Mouse (Mus musculus): ENCODE results near the gene Otud7a. TPM values are rescaled to one million over a fixed set of nuclear protein-coding genes. Genes with fewer than 3 reads are reported as not detected.

The Otud7a gene
- polyA plus RNA-seq (2012; fragmentation: generic; extraction: Trizol): 0.82 TPM

DNA sequence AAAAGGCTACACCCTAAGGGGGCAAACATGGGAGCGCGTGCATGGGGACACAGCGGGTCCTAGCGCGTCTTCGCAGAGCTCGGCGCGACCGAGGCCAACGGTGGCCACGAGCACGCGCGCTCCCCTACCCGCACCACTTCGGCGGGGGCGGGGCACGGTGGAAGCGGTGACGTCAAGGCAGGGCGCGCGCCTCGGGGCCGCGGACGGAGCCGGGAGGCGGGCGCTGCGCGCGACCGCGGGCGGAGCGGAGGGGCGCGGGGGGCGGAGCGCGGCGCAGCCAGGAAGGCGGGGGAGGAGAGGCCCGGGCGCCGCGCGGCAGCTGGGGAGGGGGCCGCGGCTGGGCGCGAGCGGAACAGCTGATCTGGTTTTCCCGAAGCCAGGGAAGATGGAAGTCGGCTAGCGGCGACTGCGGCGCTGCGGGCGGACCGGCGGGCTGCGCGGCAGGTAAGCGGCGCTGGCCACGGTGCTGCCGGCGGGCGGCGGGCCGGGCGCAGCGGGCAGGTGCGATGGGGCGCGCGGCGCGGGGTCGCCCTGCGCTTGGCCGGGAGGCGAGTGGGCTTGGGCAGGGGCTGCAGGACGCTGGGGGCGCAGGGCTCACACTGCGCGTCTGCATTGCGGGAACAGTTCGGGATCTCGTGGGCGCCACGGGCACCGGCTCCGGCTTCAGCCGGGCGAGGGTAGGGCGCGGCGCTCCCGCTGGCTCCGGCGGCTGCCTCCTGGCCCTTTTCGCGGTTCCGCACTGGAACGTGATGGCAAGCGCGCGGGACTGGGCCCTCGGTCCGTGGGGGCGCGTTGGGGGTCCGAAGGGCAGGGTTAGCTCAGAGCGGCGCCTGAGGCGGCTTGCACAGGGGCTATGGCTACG lies at the start of gene Otud7a:
Otud7a (plus strand) TSS at position 268 of the 862 bp plus-strand sequence.
- Histone ChIP-seq H3K36me3 (ENCODE audit: control insufficient read depth, insufficient read depth) (no peaks in the 10 kb centered on the region), H3K4me3 (no peak within 1 kb of the TSS), H3K79me2 (ENCODE audit: control insufficient read depth, insufficient read depth) (no peaks in the 10 kb centered on the region), H3K27me3 (ENCODE audit: control insufficient read depth, insufficient read depth, insufficient read length) (no peaks in the 10 kb centered on the region), H3K4me2 (ENCODE audit: low read depth) (no peak within 1 kb of the TSS), H3ac (ENCODE audit: control insufficient read depth, insufficient read length) (no peak within 1 kb of the TSS)
- TF ChIP-seq SRF (IDR thresholded peaks at IDR 0.05; ENCODE audit: control insufficient read depth, insufficient read length, low read depth) (no peak), USF1 (IDR thresholded peaks at IDR 0.05; ENCODE audit: low read depth) (no peak), MAX (IDR thresholded peaks at IDR 0.05; ENCODE audit: low read depth) (no peak), E2F4 (IDR thresholded peaks at IDR 0.05; ENCODE audit: insufficient read depth) (no peak)

DNA sequence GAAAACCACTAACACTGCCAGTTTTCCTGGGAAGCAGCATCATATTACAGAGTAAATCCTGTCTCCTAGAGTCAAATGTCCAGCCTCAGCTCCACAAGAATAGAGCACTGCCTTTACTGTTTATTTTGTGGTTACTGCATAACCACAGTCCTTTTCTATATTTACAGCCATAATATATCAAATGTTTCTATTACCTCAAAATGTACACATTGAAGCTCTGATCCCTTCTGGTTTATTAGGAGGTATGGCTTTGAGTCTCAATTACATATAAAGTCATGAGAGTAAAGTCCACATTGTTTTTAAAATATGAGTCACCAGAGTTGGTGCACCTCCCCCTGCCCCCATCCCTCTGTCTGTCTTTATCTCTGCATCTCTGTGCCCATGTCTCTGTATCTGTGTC lies 38.6 kb upstream of the Otud7a start:
- Histone ChIP-seq H3K27me3 (ENCODE audit: control insufficient read depth, insufficient read depth, insufficient read length) (no peaks in the 10 kb centered on the region), H3K4me2 (ENCODE audit: low read depth) (no peak overlapping the region), H3ac (ENCODE audit: control insufficient read depth, insufficient read length) (no peak overlapping the region), H3K4me3 (no peak overlapping the region), H3K36me3 (ENCODE audit: control insufficient read depth, insufficient read depth) (no peaks in the 10 kb centered on the region), H3K79me2 (ENCODE audit: control insufficient read depth, insufficient read depth) (no peaks in the 10 kb centered on the region)
- TF ChIP-seq MYOD1 (IDR thresholded peaks at IDR 0.05; ENCODE audit: control insufficient read depth in 1 of 3, insufficient read length in 2 of 3, low read depth in 2 of 3): no peak
- TF ChIP-seq TCF12 (IDR thresholded peaks at IDR 0.05; ENCODE audit: insufficient read depth, poor library complexity, severe bottlenecking): no peak
- TF ChIP-seq MYOG (IDR thresholded peaks at IDR 0.05; ENCODE audit: control insufficient read depth in 1 of 3, insufficient read depth in 1 of 3, insufficient read length in 2 of 3, low read depth in 2 of 3): no peak
- no peak for TF ChIP-seq REST (IDR thresholded peaks at IDR 0.05; ENCODE audit: insufficient read depth, insufficient read length)
- TF ChIP-seq CEBPB (IDR thresholded peaks at IDR 0.05; ENCODE audit: insufficient read depth, poor library complexity, severe bottlenecking): no peak
- no peak for TF ChIP-seq POLR2A (IDR thresholded peaks at IDR 0.05; ENCODE audit: insufficient read length, low read depth)
- no peak for TF ChIP-seq POLR2AphosphoS2 (IDR thresholded peaks at IDR 0.05; ENCODE audit: insufficient read length, low read depth)
- no peak for TF ChIP-seq MAX (IDR thresholded peaks at IDR 0.05; ENCODE audit: low read depth)
- TF ChIP-seq USF1 (IDR thresholded peaks at IDR 0.05; ENCODE audit: low read depth): no peak
- no peak for TF ChIP-seq E2F4 (IDR thresholded peaks at IDR 0.05; ENCODE audit: insufficient read depth)
- TF ChIP-seq SRF (IDR thresholded peaks at IDR 0.05; ENCODE audit: control insufficient read depth, insufficient read length, low read depth): no peak
- TF ChIP-seq TCF3 (IDR thresholded peaks at IDR 0.05; ENCODE audit: insufficient read length, low read depth): no peak

DNA sequence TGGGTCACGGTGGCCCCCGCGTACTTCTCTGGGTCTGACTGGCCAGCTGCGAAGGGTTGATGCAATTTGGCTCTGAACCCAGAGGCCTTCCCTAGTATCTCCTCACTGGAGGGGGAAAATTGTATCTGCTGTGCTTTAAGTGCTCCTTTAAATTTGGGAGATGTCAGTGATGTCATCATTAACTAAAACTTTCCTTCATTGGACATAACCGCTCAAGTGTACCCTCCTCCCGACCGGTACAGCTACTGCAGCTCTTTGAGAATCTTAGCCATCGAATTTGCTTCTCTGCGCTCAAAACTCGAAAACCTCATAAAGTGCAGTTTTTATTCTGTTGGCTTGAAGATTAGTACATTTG lies 772 bp downstream of the Otud7a start:
- Histone ChIP-seq H3K4me3 (no peak overlapping the region), H3K36me3 (ENCODE audit: control insufficient read depth, insufficient read depth) (no peaks in the 10 kb centered on the region), H3K4me2 (ENCODE audit: low read depth) (no peak overlapping the region), H3K79me2 (ENCODE audit: control insufficient read depth, insufficient read depth) (no peaks in the 10 kb centered on the region), H3K27me3 (ENCODE audit: control insufficient read depth, insufficient read depth, insufficient read length) (no peaks in the 10 kb centered on the region), H3ac (ENCODE audit: control insufficient read depth, insufficient read length) (no peak overlapping the region)
- TF ChIP-seq TCF3 (IDR thresholded peaks at IDR 0.05; ENCODE audit: insufficient read length, low read depth): no peak
- TF ChIP-seq MAX (IDR thresholded peaks at IDR 0.05; ENCODE audit: low read depth): no peak
- TF ChIP-seq MYOG (IDR thresholded peaks at IDR 0.05; ENCODE audit: control insufficient read depth in 1 of 3, insufficient read depth in 1 of 3, insufficient read length in 2 of 3, low read depth in 2 of 3): no peak

GRCm38 (mm10) chr7:63446951-63447350 lies 2.4 kb downstream of the Otud7a start:
- no peaks in the 10 kb centered on the region for H3K36me3 ChIP-seq (ENCODE audit: control insufficient read depth, insufficient read depth)
- no peak for TF ChIP-seq TCF12 (IDR thresholded peaks at IDR 0.05; ENCODE audit: insufficient read depth, poor library complexity, severe bottlenecking)
- TF ChIP-seq TCF3 (IDR thresholded peaks at IDR 0.05; ENCODE audit: insufficient read length, low read depth): no peak
- TF ChIP-seq MAX (IDR thresholded peaks at IDR 0.05; ENCODE audit: low read depth): no peak
- TF ChIP-seq E2F4 (IDR thresholded peaks at IDR 0.05; ENCODE audit: insufficient read depth): no peak
- no peak for TF ChIP-seq POLR2A (IDR thresholded peaks at IDR 0.05; ENCODE audit: insufficient read length, low read depth)
- TF ChIP-seq SRF (IDR thresholded peaks at IDR 0.05; ENCODE audit: control insufficient read depth, insufficient read length, low read depth): no peak
- TF ChIP-seq MYOG (IDR thresholded peaks at IDR 0.05; ENCODE audit: control insufficient read depth in 1 of 3, insufficient read depth in 1 of 3, insufficient read length in 2 of 3, low read depth in 2 of 3): no peak
- no peak for TF ChIP-seq REST (IDR thresholded peaks at IDR 0.05; ENCODE audit: insufficient read depth, insufficient read length)
- TF ChIP-seq USF1 (IDR thresholded peaks at IDR 0.05; ENCODE audit: low read depth): no peak
- no peak for TF ChIP-seq MYOD1 (IDR thresholded peaks at IDR 0.05; ENCODE audit: control insufficient read depth in 1 of 3, insufficient read length in 2 of 3, low read depth in 2 of 3)
- TF ChIP-seq CEBPB (IDR thresholded peaks at IDR 0.05; ENCODE audit: insufficient read depth, poor library complexity, severe bottlenecking): no peak
- no peak for TF ChIP-seq POLR2AphosphoS2 (IDR thresholded peaks at IDR 0.05; ENCODE audit: insufficient read length, low read depth)
- no peak overlapping the region for H3ac ChIP-seq (ENCODE audit: control insufficient read depth, insufficient read length)
- no peaks in the 10 kb centered on the region for H3K27me3 ChIP-seq (ENCODE audit: control insufficient read depth, insufficient read depth, insufficient read length)
- H3K4me2 ChIP-seq (ENCODE audit: low read depth): no peak overlapping the region
- no peaks in the 10 kb centered on the region for H3K79me2 ChIP-seq (ENCODE audit: control insufficient read depth, insufficient read depth)
- no peak overlapping the region for H3K4me3 ChIP-seq

DNA sequence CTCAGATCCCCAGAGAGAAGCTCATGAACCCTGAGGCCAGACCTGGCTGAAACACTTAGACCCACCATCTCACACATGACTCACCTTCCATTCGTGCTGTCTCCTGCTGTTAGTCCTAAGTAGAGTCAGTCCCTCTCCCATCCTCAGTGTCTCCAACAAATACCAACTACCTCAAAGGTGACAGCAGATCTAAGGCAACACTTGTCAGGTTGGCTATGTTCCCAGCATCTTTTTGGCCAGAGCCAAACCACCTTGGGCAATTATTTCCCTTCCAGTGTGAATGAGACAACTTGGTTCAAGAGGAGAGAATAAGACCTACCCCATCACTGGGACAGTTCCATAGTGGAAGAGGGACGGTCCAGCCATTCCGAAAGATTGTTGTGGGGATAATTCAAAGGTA lies 10.7 kb downstream of the Otud7a start:
- Histone ChIP-seq H3ac (ENCODE audit: control insufficient read depth, insufficient read length) (no peak overlapping the region), H3K4me2 (ENCODE audit: low read depth) (no peak overlapping the region), H3K79me2 (ENCODE audit: control insufficient read depth, insufficient read depth) (no peaks in the 10 kb centered on the region), H3K36me3 (ENCODE audit: control insufficient read depth, insufficient read depth) (no peaks in the 10 kb centered on the region), H3K4me3 (no peak overlapping the region), H3K27me3 (ENCODE audit: control insufficient read depth, insufficient read depth, insufficient read length) (no peaks in the 10 kb centered on the region)
- TF ChIP-seq MYOD1 (IDR thresholded peaks at IDR 0.05; ENCODE audit: control insufficient read depth in 1 of 3, insufficient read length in 2 of 3, low read depth in 2 of 3) (no peak), REST (IDR thresholded peaks at IDR 0.05; ENCODE audit: insufficient read depth, insufficient read length) (no peak), CEBPB (IDR thresholded peaks at IDR 0.05; ENCODE audit: insufficient read depth, poor library complexity, severe bottlenecking) (no peak), USF1 (IDR thresholded peaks at IDR 0.05; ENCODE audit: low read depth) (no peak), MAX (IDR thresholded peaks at IDR 0.05; ENCODE audit: low read depth) (no peak), MYOG (IDR thresholded peaks at IDR 0.05; ENCODE audit: control insufficient read depth in 1 of 3, insufficient read depth in 1 of 3, insufficient read length in 2 of 3, low read depth in 2 of 3) (no peak), POLR2A (IDR thresholded peaks at IDR 0.05; ENCODE audit: insufficient read length, low read depth) (no peak), TCF3 (IDR thresholded peaks at IDR 0.05; ENCODE audit: insufficient read length, low read depth) (no peak), E2F4 (IDR thresholded peaks at IDR 0.05; ENCODE audit: insufficient read depth) (no peak), POLR2AphosphoS2 (IDR thresholded peaks at IDR 0.05; ENCODE audit: insufficient read length, low read depth) (no peak), SRF (IDR thresholded peaks at IDR 0.05; ENCODE audit: control insufficient read depth, insufficient read length, low read depth) (no peak), TCF12 (IDR thresholded peaks at IDR 0.05; ENCODE audit: insufficient read depth, poor library complexity, severe bottlenecking) (no peak)

Data from myocyte (in vitro differentiated cells).